In genomic region chr11:35974632-35975450, GRCm38 (mm10) we compare ENCODE assay signal across 11 mouse cellular contexts. TPM values are rescaled to one million over a fixed set of nuclear protein-coding genes. Genes with fewer than 3 reads are reported as not detected.
DNase-seq lines count a peak whose midpoint lies in the region.
"Had no signal": no experiment of that assay in that cellular context is flagged by ENCODE, and none has a peak within 500 bp of the region (broad histone marks: within the 10 kb centered on the region; RNA-seq: fewer than 3 reads in every experiment).

No protein-coding gene starts in this region.

- DNase-seq in lung, postnatal 14 days, result peak; percentile 23
- no peak for DNase-seq in lung, postnatal 25 days (ENCODE audit: low spot score)
- DNase-seq in adrenal gland, postnatal 25 days, result peak; percentile 51
- DNase-seq in kidney, postnatal 10 days, result peak; percentile 74
- DNase-seq in spleen, postnatal 14 days (ENCODE audit: low spot score in 2 of 2), result no peak
- DNase-seq in left cerebral cortex, adult 9 months (ENCODE audit: low spot score in 2 of 2), result no peak
- no peak for DNase-seq in urinary bladder, adult 18-20 months (ENCODE audit: low spot score in 2 of 2)
- DNase-seq: cerebellum, adult 18-20 months; heart, postnatal 36 days; midbrain, embryonic 14.5 days; right cerebral cortex, postnatal 14 days had no signal

RNA-seq across cellular contexts. Expression of gene Wwc1, which starts 5.5 kb away (rescaled TPM):
- total RNA-seq in adrenal gland, postnatal 25 days (2021), result 80.2 and 103 TPM in 2 replicates

Comparison
In these comparisons a context has a peak if more than half of its experiments do, and no peak if none do; other contexts are left out.
1. DNase-seq: peak in lung, postnatal 14 days (single experiment), adrenal gland, postnatal 25 days (single experiment) and kidney, postnatal 10 days (single experiment); none in lung, postnatal 25 days (single experiment), spleen, postnatal 14 days (0 of 2), left cerebral cortex, adult 9 months (0 of 2) and urinary bladder, adult 18-20 months (0 of 2).